In the genomic region with DNA sequence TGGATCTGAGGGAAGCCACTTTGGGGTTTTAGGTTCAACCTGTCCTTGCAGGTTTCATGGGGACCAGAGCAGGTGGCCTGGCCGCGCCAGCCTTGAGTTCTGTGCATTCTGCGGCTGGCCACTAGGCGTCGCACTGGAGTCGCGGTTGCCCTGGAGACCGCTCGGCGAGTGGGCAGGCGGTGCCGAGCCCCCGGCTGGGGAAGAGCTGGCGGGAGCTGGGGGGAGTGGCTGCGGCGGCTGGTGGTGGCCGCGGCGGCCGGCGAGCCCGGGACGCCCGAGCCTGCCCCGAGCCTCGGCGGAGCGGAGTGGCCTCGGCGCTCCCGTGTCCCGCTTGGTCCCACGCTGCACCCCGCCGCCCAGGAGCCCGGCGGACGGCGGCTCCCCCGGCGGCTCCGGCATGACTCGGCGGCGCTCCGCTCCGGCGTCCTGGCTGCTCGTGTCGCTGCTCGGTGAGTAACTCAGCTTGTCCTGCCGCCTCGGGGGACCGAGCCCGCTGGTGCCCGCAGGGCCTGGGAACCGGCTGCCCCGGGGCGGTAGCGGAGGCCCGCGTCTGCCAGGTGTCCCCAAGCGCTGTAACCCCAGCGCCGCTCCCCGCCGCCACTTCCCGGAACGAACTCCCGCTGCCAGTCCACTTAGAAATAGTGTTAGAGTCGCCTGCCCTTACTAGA, we compare ENCODE assay signal across 8 mouse cellular contexts. TPM values are rescaled to one million over a fixed set of nuclear protein-coding genes. Genes with fewer than 3 reads are reported as not detected.
DNase-seq lines count a peak whose midpoint lies in the region; ATAC-seq lines count a peak whose summit lies in the region.

No protein-coding gene starts in this region.

- H3K27me3 ChIP-seq in hindbrain, embryonic 15.5 days = peaks cover 22% of the 10 kb centered on the region

- peak overlapping the region; percentile 78 for H3K27ac ChIP-seq in hindbrain, embryonic 15.5 days (replicated peaks)

- WGBS in hindbrain, embryonic 15.5 days = under 1% methylated on average over 67 of the region's 71 CpGs

- H3K4me2 ChIP-seq in hindbrain, embryonic 15.5 days = peak overlapping the region; percentile 97

- no peaks in the 10 kb centered on the region for H3K9me3 ChIP-seq in hindbrain, embryonic 15.5 days

- H3K9ac ChIP-seq in hindbrain, embryonic 15.5 days = peak overlapping the region; percentile 76

- ATAC-seq in hindbrain, embryonic 15.5 days (ENCODE audit: low FRiP score, low read depth) = peak; percentile 96

- peak; percentile 69 for DNase-seq in T-cell, adult 2 months (ENCODE audit: low spot score)
- DNase-seq in cerebellum, postnatal 25 days = peak; percentile 96 to 97
- peak; percentile 84 for DNase-seq in gastrocnemius, adult 18-20 months (ENCODE audit: low spot score)
- peak; percentile 91 to 92 for DNase-seq in layer of hippocampus, postnatal 36 days
- peak; percentile 90 for DNase-seq in lung, postnatal 36 days
- DNase-seq in retina, postnatal 1 day = peak; percentile 93
- DNase-seq in urinary bladder, adult 18-20 months (ENCODE audit: low spot score in 2 of 2) = peak; percentile 82 to 94

- peak overlapping the region; percentile 78 for H3K4me3 ChIP-seq in hindbrain, embryonic 15.5 days

- H3K36me3 ChIP-seq in hindbrain, embryonic 15.5 days = no peaks in the 10 kb centered on the region

- peaks cover 16% of the 10 kb centered on the region; the same call in 1 of the 2 replicates for H3K4me1 ChIP-seq in hindbrain, embryonic 15.5 days (replicated peaks)

RNA-seq across cellular contexts. Expression of a gene that starts 9.8 kb away (rescaled TPM):
- under 1 TPM; 0.19 to 0.32 TPM for total RNA-seq in gastrocnemius, adult 18-20 months (2021)
- 3.2 and 4.3 TPM in 2 replicates for polyA plus RNA-seq in hindbrain, embryonic 15.5 days (2015; fragmentation: Nextera tagmentation; extraction: Ambion mirVana)
- 10 to 100 TPM; 43.9 to 46.8 TPM for total RNA-seq in layer of hippocampus, postnatal 36 days (2021)

Comparison
In these comparisons a context has a peak if more than half of its experiments do, and no peak if none do; other contexts are left out.
1. Peak in every context shown above with its lines: DNase-seq, ATAC-seq, H3K4me3 ChIP-seq and H3K27ac ChIP-seq.
2. RNA of a gene that starts 9.8 kb away (total RNA-seq): 43.9 to 46.8 TPM in layer of hippocampus, postnatal 36 days; 0.19 to 0.32 TPM in gastrocnemius, adult 18-20 months; every median in the first group is over 10 times any median in the second.